Mouse (Mus musculus): ENCODE measurements around the gene Kif1b. TPM values are rescaled to one million over a fixed set of nuclear protein-coding genes. Genes with fewer than 3 reads are reported as not detected.

Kif1b gene
- polyA plus RNA-seq, 1 experiment from 2014 or later: 141 TPM

DNA sequence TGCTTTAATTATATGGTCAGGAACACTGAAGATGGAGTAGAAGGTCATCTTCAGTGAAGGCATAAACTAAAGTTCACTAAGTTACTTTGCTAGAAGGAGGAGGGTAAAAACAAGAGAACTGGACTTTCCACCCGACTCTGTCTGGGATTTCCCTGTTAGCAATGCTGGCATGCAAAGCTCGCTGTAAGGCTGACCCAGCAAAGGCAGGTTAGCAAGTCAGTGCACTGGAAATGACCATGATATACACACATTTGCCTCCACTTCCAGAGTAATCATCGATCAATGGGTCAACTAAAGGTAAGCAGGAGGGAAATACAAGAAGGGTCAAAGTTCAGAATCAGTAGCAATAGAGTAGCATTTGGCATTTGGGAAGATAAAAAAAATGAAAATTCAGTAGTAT is 46.6 kb downstream of the Kif1b start:
- H3K4me1 ChIP-seq: peaks cover 12% of the 10 kb centered on the region
- ATAC-seq (ENCODE audit: low FRiP score, low read depth): no peak
- no peaks in the 10 kb centered on the region for H3K9me3 ChIP-seq
- no peaks in the 10 kb centered on the region for H3K27me3 ChIP-seq
- H3K4me2 ChIP-seq (replicated peaks): no peak overlapping the region
- no peak overlapping the region for H3K9ac ChIP-seq (replicated peaks)
- H3K36me3 ChIP-seq: peaks cover 70% of the 10 kb centered on the region
- no peak overlapping the region for H3K4me3 ChIP-seq
- 91% methylated on average over 3 of the region's 3 CpGs for WGBS
- H3K27ac ChIP-seq (replicated peaks): no peak overlapping the region

DNA sequence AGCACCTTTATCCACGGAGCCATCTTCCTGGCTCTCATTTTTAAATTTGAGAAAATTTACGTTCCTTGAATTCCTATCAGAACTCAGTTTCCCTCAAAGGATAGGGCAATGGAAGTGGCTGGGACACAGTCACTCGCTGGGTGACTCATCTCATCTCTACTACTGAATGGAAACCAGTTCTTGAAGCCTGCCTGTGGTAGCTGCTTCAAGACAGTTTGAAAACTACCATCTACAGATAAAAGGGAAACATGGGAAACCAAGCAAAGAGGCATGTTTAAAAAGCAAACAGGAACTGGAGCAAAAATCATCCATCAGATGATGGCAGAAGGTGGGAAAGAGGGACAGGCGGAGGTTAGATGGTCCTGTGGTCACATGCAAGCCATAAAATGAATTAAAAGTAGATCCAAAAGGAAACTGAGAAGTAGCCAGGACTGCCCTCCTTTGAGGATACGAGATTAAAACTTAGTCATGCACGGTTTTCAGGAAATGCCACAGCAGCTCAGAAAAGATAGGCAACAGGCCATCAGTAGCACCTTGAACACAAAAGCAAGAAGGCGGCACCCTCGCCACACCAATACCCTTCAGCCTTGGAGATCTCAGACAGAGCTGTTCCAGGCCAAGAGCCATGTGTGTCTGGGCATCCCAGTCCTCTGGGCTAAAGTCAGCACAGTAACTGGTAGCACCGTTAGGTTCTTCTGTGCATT is 48.0 kb downstream of the Kif1b start:
- no peak overlapping the region for H3K9ac ChIP-seq (replicated peaks)
- 90% methylated on average over 9 of the region's 9 CpGs for WGBS
- H3K4me1 ChIP-seq: peaks cover 23% of the 10 kb centered on the region
- H3K36me3 ChIP-seq: peaks cover 61% of the 10 kb centered on the region
- no peak overlapping the region for H3K27ac ChIP-seq (replicated peaks)
- H3K27me3 ChIP-seq: no peaks in the 10 kb centered on the region
- no peak overlapping the region for H3K4me2 ChIP-seq (replicated peaks)
- no peak overlapping the region for H3K4me3 ChIP-seq
- H3K9me3 ChIP-seq: no peaks in the 10 kb centered on the region
- no peak for ATAC-seq (ENCODE audit: low FRiP score, low read depth)

DNA sequence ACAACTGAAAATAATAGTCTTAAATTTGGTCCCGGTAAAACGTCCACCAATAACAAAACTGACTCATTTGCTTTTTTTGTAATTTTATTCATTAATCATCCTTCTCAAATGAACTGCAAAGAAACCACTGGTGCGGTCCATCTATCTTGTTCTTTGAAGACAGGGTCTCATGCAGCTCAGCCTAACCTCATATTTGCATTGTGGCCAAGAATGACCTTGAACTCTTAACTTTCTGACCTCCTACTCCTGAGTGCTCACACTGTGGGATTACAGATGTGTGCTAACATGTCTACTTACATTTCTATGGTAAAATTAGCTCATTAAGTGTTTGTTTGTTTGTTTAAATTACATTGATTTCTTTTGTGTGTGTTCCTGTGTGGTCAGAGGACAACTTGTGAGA is 48.6 kb downstream of the Kif1b start:
- Histone ChIP-seq H3K4me1 (peaks cover 25% of the 10 kb centered on the region), H3K9me3 (no peaks in the 10 kb centered on the region), H3K27ac (replicated peaks) (no peak overlapping the region), H3K27me3 (no peaks in the 10 kb centered on the region), H3K36me3 (peaks cover 57% of the 10 kb centered on the region), H3K4me3 (no peak overlapping the region), H3K9ac (replicated peaks) (no peak overlapping the region), H3K4me2 (replicated peaks) (no peak overlapping the region)
- 90% methylated on average over 3 of the region's 3 CpGs for WGBS
- no peak for ATAC-seq (ENCODE audit: low FRiP score, low read depth)

- Histone ChIP-seq H3K27me3 (no peaks in the 10 kb centered on the region), H3K4me3 (no peak overlapping the region), H3K36me3 (peaks cover 54% of the 10 kb centered on the region), H3K9ac (replicated peaks) (no peak overlapping the region), H3K4me2 (replicated peaks) (no peak overlapping the region), H3K9me3 (no peaks in the 10 kb centered on the region), H3K4me1 (peaks cover 25% of the 10 kb centered on the region), H3K27ac (replicated peaks) (peak overlapping the region; percentile 80)
- 90% methylated on average over 15 of the region's 15 CpGs for WGBS
- no peak for ATAC-seq (ENCODE audit: low FRiP score, low read depth)
Measured at GRCm38 (mm10) chr4:149256511-149257300, 50.8 kb downstream of the Kif1b start.

GRCm38 (mm10) chr4:149255277-149256270 is 51.9 kb downstream of the Kif1b start:
- Histone ChIP-seq H3K9me3 (no peaks in the 10 kb centered on the region), H3K4me3 (no peak overlapping the region), H3K36me3 (peaks cover 61% of the 10 kb centered on the region), H3K27ac (replicated peaks) (peak overlapping the region; percentile 80), H3K9ac (replicated peaks) (no peak overlapping the region), H3K27me3 (no peaks in the 10 kb centered on the region), H3K4me2 (replicated peaks) (no peak overlapping the region), H3K4me1 (peaks cover 25% of the 10 kb centered on the region)
- WGBS: 15% methylated on average over 13 of the region's 13 CpGs
- ATAC-seq (ENCODE audit: low FRiP score, low read depth): peak; percentile 92

DNA sequence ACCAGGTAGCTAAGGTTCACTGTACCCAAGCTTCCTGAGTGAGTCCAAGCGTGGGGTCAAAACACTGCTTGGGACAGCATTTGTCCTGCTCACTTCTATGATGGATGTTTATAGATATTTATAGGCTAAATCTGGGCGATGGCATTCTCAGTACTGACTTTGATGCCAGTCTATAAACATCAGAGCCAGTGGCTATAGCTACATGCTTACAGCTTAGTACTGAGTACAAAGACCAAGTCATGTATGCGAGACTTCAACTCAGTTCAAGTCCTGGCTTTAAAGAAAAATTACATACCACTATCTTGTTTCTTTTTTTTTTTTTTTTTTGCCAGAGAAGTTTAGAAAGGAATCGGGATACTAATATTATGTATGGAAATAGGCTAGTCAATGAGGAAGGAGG is 52.7 kb downstream of the Kif1b start:
- Histone ChIP-seq H3K9ac (replicated peaks) (no peak overlapping the region), H3K27me3 (no peaks in the 10 kb centered on the region), H3K4me3 (no peak overlapping the region), H3K4me1 (peaks cover 25% of the 10 kb centered on the region), H3K9me3 (no peaks in the 10 kb centered on the region), H3K36me3 (peaks cover 67% of the 10 kb centered on the region), H3K4me2 (replicated peaks) (no peak overlapping the region), H3K27ac (replicated peaks) (peak overlapping the region; percentile 80)
- WGBS: 61% methylated on average over 4 of the region's 4 CpGs
- ATAC-seq (ENCODE audit: low FRiP score, low read depth): peak; percentile 18; the same call in 1 of the 2 replicates

DNA sequence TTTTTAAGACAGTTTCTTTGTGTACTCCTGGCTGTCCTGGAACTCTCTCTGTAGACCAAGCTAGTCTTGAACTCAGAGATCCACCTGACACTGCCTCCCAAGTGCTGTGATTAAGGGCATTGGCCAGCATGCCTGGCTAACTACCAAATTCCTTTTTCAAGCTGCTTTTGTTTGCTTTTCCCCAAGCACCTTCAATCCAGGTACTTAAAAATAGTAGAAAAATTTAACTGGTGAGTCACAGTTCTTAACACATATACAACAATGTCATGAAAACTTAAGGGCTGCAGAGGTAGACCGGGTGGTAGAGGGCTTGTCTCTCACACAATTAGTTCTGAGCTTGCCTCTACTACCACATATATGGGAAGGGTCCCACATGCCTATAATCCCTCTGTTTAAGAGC is 58.2 kb downstream of the Kif1b start:
- 94% methylated on average over 1 of the region's 1 CpGs for WGBS
- no peak overlapping the region; the same call in 1 of the 2 replicates for H3K27ac ChIP-seq (replicated peaks)
- peaks cover 72% of the 10 kb centered on the region for H3K36me3 ChIP-seq
- H3K9ac ChIP-seq (replicated peaks): no peak overlapping the region
- H3K4me1 ChIP-seq: peaks cover 19% of the 10 kb centered on the region
- H3K4me3 ChIP-seq: no peak overlapping the region
- no peak for ATAC-seq (ENCODE audit: low FRiP score, low read depth)
- no peaks in the 10 kb centered on the region for H3K9me3 ChIP-seq
- H3K27me3 ChIP-seq: no peaks in the 10 kb centered on the region
- H3K4me2 ChIP-seq (replicated peaks): no peak overlapping the region

DNA sequence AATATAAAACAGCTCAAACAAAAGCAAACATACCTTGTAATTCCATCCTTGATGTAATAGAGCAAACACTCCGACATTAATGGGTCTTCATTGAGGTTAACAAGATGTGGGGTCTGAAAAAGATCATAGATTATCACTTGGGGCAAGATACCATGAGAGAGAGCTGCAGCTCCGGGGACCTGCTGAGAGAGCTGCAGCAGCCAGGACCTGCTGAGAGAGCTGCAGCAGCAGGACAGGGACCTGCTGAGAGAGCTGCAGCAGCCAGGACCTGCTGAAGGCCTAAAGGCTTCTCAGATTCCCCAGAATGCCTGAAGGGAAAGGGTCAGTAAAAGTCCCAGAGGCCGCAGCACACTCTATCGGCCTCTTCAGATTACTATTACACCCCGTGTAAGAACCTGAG is 59.7 kb downstream of the Kif1b start:
- no peak overlapping the region for H3K4me3 ChIP-seq
- H3K9ac ChIP-seq (replicated peaks): peak overlapping the region; percentile 34; the same call in 1 of the 2 replicates
- WGBS: 58% methylated on average over 5 of the region's 5 CpGs
- peaks cover 77% of the 10 kb centered on the region for H3K36me3 ChIP-seq
- peaks cover 19% of the 10 kb centered on the region for H3K4me1 ChIP-seq
- H3K9me3 ChIP-seq: no peaks in the 10 kb centered on the region
- no peak overlapping the region for H3K4me2 ChIP-seq (replicated peaks)
- H3K27me3 ChIP-seq: no peaks in the 10 kb centered on the region
- 0 out of 2 replicates have a peak, but pooled peaks have one; percentile 44 for ATAC-seq (ENCODE audit: low FRiP score, low read depth)
- H3K27ac ChIP-seq (replicated peaks): peak overlapping the region; percentile 89

- Histone ChIP-seq H3K4me3 (no peak overlapping the region), H3K4me1 (peaks cover 19% of the 10 kb centered on the region), H3K27ac (replicated peaks) (peak overlapping the region; percentile 89), H3K9ac (replicated peaks) (no peak overlapping the region), H3K27me3 (no peaks in the 10 kb centered on the region), H3K4me2 (replicated peaks) (peak overlapping the region; percentile 22), H3K36me3 (peaks cover 77% of the 10 kb centered on the region), H3K9me3 (no peaks in the 10 kb centered on the region)
- WGBS: 34% methylated on average over 8 of the region's 8 CpGs
- ATAC-seq (ENCODE audit: low FRiP score, low read depth): peak; percentile 70; the same call in 1 of the 2 replicates
Measured at GRCm38 (mm10) chr4:149247156-149247633, 60.3 kb downstream of the Kif1b start.

DNA sequence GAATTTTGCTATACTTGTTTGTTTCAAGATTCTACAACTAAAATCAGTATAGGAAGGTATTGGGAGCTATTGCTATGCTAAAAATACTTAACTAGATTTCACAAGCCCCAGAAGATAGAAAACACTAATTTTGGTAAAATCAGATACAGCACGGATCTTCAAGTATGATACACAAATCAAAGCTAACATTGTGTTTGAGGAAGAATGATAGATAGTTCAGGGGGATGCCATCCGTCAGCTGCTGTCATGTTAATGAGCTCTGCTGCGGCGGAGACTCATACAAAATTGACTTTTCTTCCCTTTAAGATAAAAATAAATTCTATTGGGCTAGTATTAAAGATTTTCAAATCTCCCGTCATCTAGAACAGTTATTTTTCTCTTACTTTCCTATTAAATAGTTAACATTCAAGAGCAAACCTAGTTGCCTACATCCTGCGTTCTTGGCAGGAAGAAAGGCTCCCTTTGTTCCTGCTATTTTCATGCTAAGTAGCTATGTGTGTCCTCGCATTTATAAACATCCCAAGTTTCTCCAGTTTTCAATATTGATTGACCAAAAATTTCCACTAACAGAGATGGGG is 60.8 kb downstream of the Kif1b start:
- Histone ChIP-seq H3K9ac (replicated peaks) (no peak overlapping the region), H3K27ac (replicated peaks) (peak overlapping the region; percentile 89), H3K9me3 (no peaks in the 10 kb centered on the region), H3K4me1 (peaks cover 19% of the 10 kb centered on the region), H3K4me3 (no peak overlapping the region), H3K4me2 (replicated peaks) (peak overlapping the region; percentile 22), H3K27me3 (no peaks in the 10 kb centered on the region), H3K36me3 (peaks cover 74% of the 10 kb centered on the region)
- 30% methylated on average over 7 of the region's 7 CpGs for WGBS
- peak; percentile 49; the same call in 1 of the 2 replicates for ATAC-seq (ENCODE audit: low FRiP score, low read depth)

- H3K9ac ChIP-seq (replicated peaks): no peak overlapping the region
- H3K36me3 ChIP-seq: peaks cover 49% of the 10 kb centered on the region
- no peaks in the 10 kb centered on the region for H3K27me3 ChIP-seq
- no peak overlapping the region for H3K4me3 ChIP-seq
- WGBS: 97% methylated on average over 15 of the region's 15 CpGs
- H3K4me1 ChIP-seq: no peaks in the 10 kb centered on the region
- no peak overlapping the region for H3K27ac ChIP-seq (replicated peaks)
- H3K4me2 ChIP-seq (replicated peaks): no peak overlapping the region
- no peak for ATAC-seq (ENCODE audit: low FRiP score, low read depth)
- no peaks in the 10 kb centered on the region for H3K9me3 ChIP-seq
Measured at GRCm38 (mm10) chr4:149237011-149237410, 70.5 kb downstream of the Kif1b start.

Data from midbrain, embryonic 12.5 days (tissue).